7 mouse cellular contexts compared by ENCODE assay signal in genomic region chrX:162901371-162902039, GRCm38 (mm10). TPM values are rescaled to one million over a fixed set of nuclear protein-coding genes. Genes with fewer than 3 reads are reported as not detected.
DNase-seq lines count a peak whose midpoint lies in the region; ATAC-seq and TF ChIP-seq lines count a peak whose summit lies in the region.

No protein-coding gene starts in this region.

- peak; percentile 59 to 62 for DNase-seq in cerebellum, postnatal 14 days
- peak; percentile 59 for DNase-seq in gastrocnemius, adult 2 months
- peak; percentile 51 for DNase-seq in induced T-regulatory cell, adult 2 months (ENCODE audit: low read depth)
- DNase-seq in limb, embryonic 10.5 days (ENCODE audit: low spot score) = peak; percentile 59
- peak; percentile 60 for DNase-seq in midbrain, embryonic 10.5 days (ENCODE audit: low spot score)
- peak; percentile 8 to 10 for DNase-seq in right cerebral cortex, postnatal 36 days (ENCODE audit: low spot score in 2 of 2)

- ATAC-seq in activated CD4-positive, CD25-positive, alpha-beta regulatory T cell, adult 4 months = peak; percentile 38

- 16% methylated on average over 25 of the region's 25 CpGs for WGBS in limb, embryonic 10.5 days
- WGBS in midbrain, embryonic 10.5 days = 21% methylated on average over 20 of the region's 25 CpGs

- H3K4me1 ChIP-seq in limb, embryonic 10.5 days = no peaks in the 10 kb centered on the region
- H3K4me1 ChIP-seq in midbrain, embryonic 10.5 days = peaks cover 13% of the 10 kb centered on the region

- no peak for TF ChIP-seq CTCF in gastrocnemius, adult 2 months (IDR thresholded peaks at IDR 0.05)

- H3K36me3 ChIP-seq in limb, embryonic 10.5 days = no peaks in the 10 kb centered on the region; the same call in 1 of the 2 replicates
- no peaks in the 10 kb centered on the region for H3K36me3 ChIP-seq in midbrain, embryonic 10.5 days

- H3K27ac ChIP-seq in gastrocnemius, adult 2 months = peak overlapping the region; percentile 82
- peak overlapping the region; percentile 88 for H3K27ac ChIP-seq in limb, embryonic 10.5 days
- H3K27ac ChIP-seq in midbrain, embryonic 10.5 days (replicated peaks) = peak overlapping the region; percentile 82

- intact Hi-C loops in gastrocnemius, adult 2 months (cut with DNase I) = no loop called here

- peak overlapping the region; percentile 85 for H3K4me3 ChIP-seq in gastrocnemius, adult 2 months
- peak overlapping the region; percentile 66 for H3K4me3 ChIP-seq in limb, embryonic 10.5 days
- peak overlapping the region; percentile 67 for H3K4me3 ChIP-seq in midbrain, embryonic 10.5 days

- no peaks in the 10 kb centered on the region for H3K9me3 ChIP-seq in limb, embryonic 10.5 days (replicated peaks)
- no peaks in the 10 kb centered on the region for H3K9me3 ChIP-seq in midbrain, embryonic 10.5 days (replicated peaks)

- peaks cover 79% of the 10 kb centered on the region for H3K27me3 ChIP-seq in limb, embryonic 10.5 days (ENCODE audit: low read depth, poor library complexity, severe bottlenecking)
- H3K27me3 ChIP-seq in midbrain, embryonic 10.5 days (ENCODE audit: low read depth, poor library complexity, severe bottlenecking) = peaks cover 63% of the 10 kb centered on the region

RNA-seq across cellular contexts. Expression of gene Ctps2, which starts 0.5 kb away (rescaled TPM):
- 100 to 1,000 TPM; 186 to 196 TPM for polyA plus RNA-seq in activated CD4-positive, CD25-positive, alpha-beta regulatory T cell, adult 4 months (2017; shearing (Covaris generic))
- total RNA-seq in gastrocnemius, adult 2 months (2021) = 1 to 10 TPM; 5.5 to 7.6 TPM
- polyA plus RNA-seq in limb, embryonic 10.5 days (2016; fragmentation: Nextera tagmentation; extraction: Ambion mirVana) = 62.9 and 98.4 TPM in 2 replicates
- polyA plus RNA-seq in midbrain, embryonic 10.5 days (2016; fragmentation: Nextera tagmentation; extraction: Ambion mirVana) = 55.8 and 78.5 TPM in 2 replicates

RNA-seq across cellular contexts. Expression of gene Syap1, which starts 13.3 kb away (rescaled TPM):
- 10 to 100 TPM; 15.3 to 16.9 TPM for polyA plus RNA-seq in activated CD4-positive, CD25-positive, alpha-beta regulatory T cell, adult 4 months (2017; shearing (Covaris generic))
- 10 to 100 TPM; 23.6 to 27.1 TPM for total RNA-seq in gastrocnemius, adult 2 months (2021)
- 23.4 and 32.3 TPM in 2 replicates for polyA plus RNA-seq in limb, embryonic 10.5 days (2016; fragmentation: Nextera tagmentation; extraction: Ambion mirVana)
- 25.7 and 25.8 TPM in 2 replicates for polyA plus RNA-seq in midbrain, embryonic 10.5 days (2016; fragmentation: Nextera tagmentation; extraction: Ambion mirVana)

Comparison
In these comparisons a context has a peak if more than half of its experiments do, and no peak if none do; other contexts are left out.
1. Peak in every context shown above with its lines: DNase-seq, ATAC-seq, H3K4me3 ChIP-seq and H3K27ac ChIP-seq.
2. DNase-seq: peak in every context shown above with its lines; median percentile 60 in cerebellum, postnatal 14 days; 60 in midbrain, embryonic 10.5 days; 59 in gastrocnemius, adult 2 months; 59 in limb, embryonic 10.5 days; 51 in induced T-regulatory cell, adult 2 months; 9 in right cerebral cortex, postnatal 36 days.